In the genomic region with DNA sequence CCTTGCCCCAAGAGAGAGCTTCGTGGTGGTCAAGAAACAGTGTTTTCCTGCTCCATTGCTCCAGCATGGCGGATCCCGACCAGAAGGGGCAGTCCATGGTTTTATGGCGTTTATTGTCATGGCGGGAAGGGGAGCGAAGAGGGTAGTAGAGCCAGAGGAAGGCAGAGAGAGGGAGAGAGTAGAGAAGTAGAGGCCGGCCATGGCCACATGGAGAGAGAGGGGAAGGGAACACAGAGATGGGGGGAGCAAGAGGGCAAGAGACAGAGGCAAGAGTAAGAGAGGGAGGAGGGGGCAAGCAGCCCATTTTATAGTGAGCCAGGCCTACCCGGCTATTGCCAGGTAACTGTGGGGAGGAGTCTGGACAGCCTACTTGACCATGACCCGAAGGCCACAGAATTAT, we compare ENCODE assay signal across 19 mouse cellular contexts. TPM values are rescaled to one million over a fixed set of nuclear protein-coding genes. Genes with fewer than 3 reads are reported as not detected.
"Had no signal": no experiment of that assay in that cellular context is flagged by ENCODE, and none has a peak within 500 bp of the region (broad histone marks: within the 10 kb centered on the region; RNA-seq: fewer than 3 reads in every experiment).

No protein-coding gene starts in this region.

- H3K9ac ChIP-seq: neural tube, embryonic 13.5 days; neural tube, embryonic 15.5 days; stomach, embryonic 15.5 days had no signal

- H3K4me3 ChIP-seq: neural tube, embryonic 13.5 days; neural tube, embryonic 15.5 days; stomach, embryonic 15.5 days had no signal

- H3K4me2 ChIP-seq: neural tube, embryonic 13.5 days; neural tube, embryonic 15.5 days; stomach, embryonic 15.5 days had no signal

- DNase-seq: retina, postnatal 1 day; right cerebral cortex, adult 18-20 months; right cerebral cortex, postnatal 14 days; right cerebral cortex, postnatal 25 days; right cerebral cortex, postnatal 4 days; spleen, adult 18-20 months; thymus, adult 18-20 months; thymus, adult 2 months; thymus, postnatal 25 days; thymus, postnatal 4 days had no signal

- H3K9me3 ChIP-seq: neural tube, embryonic 13.5 days; neural tube, embryonic 15.5 days; stomach, embryonic 15.5 days had no signal

- H3K4me1 ChIP-seq: stomach, embryonic 15.5 days had no signal

- H3K27ac ChIP-seq: neural tube, embryonic 13.5 days; neural tube, embryonic 15.5 days; stomach, embryonic 15.5 days; stomach, postnatal 0 days had no signal

- H3K36me3 ChIP-seq: neural tube, embryonic 13.5 days; neural tube, embryonic 15.5 days; stomach, embryonic 15.5 days had no signal

RNA-seq across cellular contexts. Expression of gene Olig3, which starts 12.8 kb away (rescaled TPM):
- total RNA-seq: neutrophil, adult 5-6 weeks had no signal
- polyA plus RNA-seq: small intestine, adult 2 months; stomach, embryonic 14.5 days; stomach, embryonic 16.5 days; stomach, postnatal 0 days; urinary bladder, adult 2 months had no signal
